Mouse (Mus musculus) lung, adult 2 months (tissue): ENCODE results near the gene Klk9. TPM values are rescaled to one million over a fixed set of nuclear protein-coding genes. Genes with fewer than 3 reads are reported as not detected.

Experiments used
- DNase-seq: peaks from one replicate; pipeline ENCODE4 v3.0.0; 2022
- H3K4me1 ChIP-seq: fragments of 200-500 bp; 2 replicates; pipeline ENCODE4 v1.6.1; 2011; ENCODE audit warnings: low read length; ENCODE audit not compliant: control insufficient read depth, insufficient read depth
- H3K4me3 ChIP-seq: fragments of 200-500 bp; replicated peaks from 2 replicates; pipeline ENCODE3; 2011; ENCODE audit warnings: low read depth, mild to moderate bottlenecking, control low read depth, low read length; ENCODE audit errors: extremely low read depth
- CTCF ChIP-seq: fragments of 200-500 bp; IDR thresholded peaks from 2 replicates; pipeline ENCODE4 v1.5.1; 2011; ENCODE audit warnings: mild to moderate bottlenecking, low read length, control low read depth; ENCODE audit not compliant: insufficient read depth
- POLR2A ChIP-seq: fragments of 200-500 bp; IDR thresholded peaks from 2 replicates; pipeline ENCODE4 v1.6.1; 2011; ENCODE audit warnings: low read depth, mild to moderate bottlenecking, control low read depth, low read length, borderline replicate concordance; ENCODE audit errors: extremely low read depth
- WGBS: fragments of 180-500 bp; shearing (Covaris S2); methylation state at CpG from one replicate; pipeline ENCODE4 v1.1.7; 2018; 5-methylcytosine and 5-hydroxymethylcytosine counted together
- polyA plus RNA-seq: library from polyadenylated mRNA; depleted of rRNA; stranded (reverse); fragments of >200 nt; gene quantifications from 2 replicates; pipeline ENCODE4 v1.2.3, GENCODE M21; 2012; rRNA removed

Gene Klk9
- 11.6 TPM in 1 of 2 replicates, not detected in the other for polyA plus RNA-seq

- DNase-seq: no peak
- peaks cover 3% of the 10 kb centered on the region for H3K4me1 ChIP-seq
- 70% methylated on average over 7 of the region's 7 CpGs for whole genome bisulfite sequencing
- TF ChIP-seq CTCF (no peak), POLR2A (no peak)
- H3K4me3 ChIP-seq: no peak within 1 kb of the TSS
Measured at GRCm38 (mm10) chr7:43791591-43791990, at the start of gene Klk9. TSS of gene Klk9 (plus strand) at chr7:43791891.

- peaks cover 3% of the 10 kb centered on the region; the same call in 1 of the 2 replicates for H3K4me1 ChIP-seq
- DNase-seq: peak; percentile 14
- H3K4me3 ChIP-seq: no peak overlapping the region
- 13% methylated on average over 1 of the region's 1 CpGs for WGBS
- TF ChIP-seq POLR2A (no peak), CTCF (no peak)
Measured at GRCm38 (mm10) chr7:43747788-43748187, 43.9 kb upstream of the Klk9 start.

- H3K4me3 ChIP-seq: no peak overlapping the region
- DNase-seq: no peak
- no peak for TF ChIP-seq POLR2A
- TF ChIP-seq CTCF: no peak
- no peaks in the 10 kb centered on the region for H3K4me1 ChIP-seq
- WGBS: 47% methylated on average over 2 of the region's 2 CpGs
Measured at GRCm38 (mm10) chr7:43752806-43753205, 38.9 kb upstream of the Klk9 start.

GRCm38 (mm10) chr7:43766484-43766883 is 25.2 kb upstream of the Klk9 start:
- H3K4me3 ChIP-seq: no peak overlapping the region
- TF ChIP-seq POLR2A: no peak
- TF ChIP-seq CTCF: no peak
- no peaks in the 10 kb centered on the region for H3K4me1 ChIP-seq
- WGBS: 44% methylated on average over 8 of the region's 8 CpGs
- DNase-seq: no peak

DNA sequence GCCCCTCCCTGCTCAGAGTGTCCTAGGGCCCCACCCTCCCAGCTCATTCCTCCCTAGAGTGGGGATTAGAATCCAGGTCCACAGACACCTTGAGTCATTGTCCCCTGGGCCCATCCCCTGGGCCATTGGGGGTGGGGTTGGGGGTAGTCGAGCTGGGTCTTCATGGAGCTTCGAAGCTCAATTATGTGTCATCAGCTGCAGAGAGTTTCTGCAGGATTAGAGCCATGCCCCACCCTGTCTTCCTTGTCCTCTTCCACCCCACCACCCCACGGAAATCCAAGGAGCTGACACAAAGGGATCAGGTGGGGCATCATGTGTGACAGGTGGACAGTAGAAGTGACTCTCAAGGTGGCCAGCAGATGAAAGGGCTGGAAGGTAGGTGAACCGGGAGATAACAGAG is 23.1 kb upstream of the Klk9 start, which contains the start of gene Klk12:
Gene Klk12 (plus strand): TSS at position 301 of the 400 bp plus-strand sequence.
- TF ChIP-seq POLR2A (no peak), CTCF (no peak)
- 79% methylated on average over 4 of the region's 4 CpGs for WGBS

GRCm38 (mm10) chr7:43769636-43770035 is 22.1 kb upstream of the Klk9 start:
- Histone ChIP-seq H3K4me1 (no peaks in the 10 kb centered on the region), H3K4me3 (no peak overlapping the region)
- 84% methylated on average over 8 of the region's 8 CpGs for WGBS
- peak; percentile 0 for DNase-seq
- no peak for TF ChIP-seq POLR2A
- TF ChIP-seq CTCF: no peak

More for the DNA sequence above, 23.1 kb upstream of the Klk9 start, which contains the start of gene Klk12:
- DNase-seq: no peak
- no peak within 1 kb of the TSS for H3K4me3 ChIP-seq
- H3K4me1 ChIP-seq: no peaks in the 10 kb centered on the region

DNA sequence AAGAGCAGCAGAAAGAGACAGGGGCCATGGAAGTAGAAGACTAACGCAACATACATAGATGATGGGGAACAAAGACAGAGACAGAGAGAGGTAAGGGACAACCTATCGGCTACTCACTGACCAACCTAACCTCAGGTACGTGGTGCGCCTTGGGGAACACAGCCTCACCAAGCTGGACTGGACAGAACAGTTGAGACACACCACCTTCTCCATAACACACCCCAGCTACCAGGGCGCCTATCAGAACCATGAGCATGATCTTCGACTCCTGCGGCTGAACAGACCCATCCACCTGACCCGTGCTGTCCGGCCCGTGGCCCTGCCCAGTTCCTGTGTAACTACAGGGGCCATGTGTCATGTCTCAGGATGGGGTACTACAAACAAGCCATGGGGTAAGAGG is 21.0 kb upstream of the Klk9 start:
- TF ChIP-seq POLR2A (no peak), CTCF (no peak)
- 92% methylated on average over 10 of the region's 10 CpGs for WGBS
- no peaks in the 10 kb centered on the region for H3K4me1 ChIP-seq
- H3K4me3 ChIP-seq: no peak overlapping the region
- DNase-seq: peak; percentile 1

- TF ChIP-seq CTCF: no peak
- TF ChIP-seq POLR2A: no peak
- Histone ChIP-seq H3K4me1 (no peaks in the 10 kb centered on the region), H3K4me3 (no peak overlapping the region)
- DNase-seq: no peak
- WGBS: 94% methylated on average over 6 of the region's 6 CpGs
Measured at GRCm38 (mm10) chr7:43771916-43772315, 19.8 kb upstream of the Klk9 start.

DNA sequence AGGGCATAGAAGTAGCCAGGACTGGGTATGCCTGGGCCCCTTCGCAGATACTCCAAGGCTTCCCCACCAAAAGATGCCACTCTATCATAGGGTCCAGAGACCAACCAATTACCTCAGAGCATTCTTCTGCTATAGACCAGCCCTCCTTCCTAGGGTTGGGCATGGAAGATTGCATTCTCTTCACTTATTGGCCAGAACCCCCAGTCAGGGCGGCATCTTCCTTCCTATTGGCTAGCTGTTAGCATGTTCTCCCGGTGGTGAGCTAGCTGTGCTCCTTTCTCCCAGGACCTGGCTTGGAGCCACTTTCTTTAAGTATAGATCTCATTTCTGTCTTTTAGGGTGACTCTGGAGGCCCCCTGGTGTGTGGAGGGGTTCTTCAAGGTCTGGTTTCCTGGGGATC is 18.8 kb upstream of the Klk9 start:
- DNase-seq: peak; percentile 2
- WGBS: 70% methylated on average over 3 of the region's 3 CpGs
- no peak for TF ChIP-seq POLR2A
- no peak for TF ChIP-seq CTCF
- no peaks in the 10 kb centered on the region for H3K4me1 ChIP-seq
- H3K4me3 ChIP-seq: no peak overlapping the region

- Histone ChIP-seq H3K4me3 (no peak within 1 kb of the TSS), H3K4me1 (no peaks in the 10 kb centered on the region)
- peak; percentile 1 for DNase-seq
- WGBS: 82% methylated on average over 5 of the region's 5 CpGs
- TF ChIP-seq CTCF (no peak), POLR2A (no peak)
Measured at GRCm38 (mm10) chr7:43774364-43774763, 17.3 kb upstream of the Klk9 start, which contains the start of gene Klk11. TSS of gene Klk11 (plus strand) at chr7:43774604.

- WGBS: 73% methylated on average over 6 of the region's 6 CpGs
- DNase-seq: peak; percentile 0
- Histone ChIP-seq H3K4me1 (no peaks in the 10 kb centered on the region), H3K4me3 (no peak overlapping the region)
- TF ChIP-seq POLR2A (no peak), CTCF (no peak)
Measured at GRCm38 (mm10) chr7:43774802-43775201, 16.9 kb upstream of the Klk9 start.
